Mouse (Mus musculus): ENCODE measurements at regions not wholly inside any gene's neighbourhood (a gene's known extent, or its start where the extent isn't known, plus 50 kb on each side); places are given as distances from the start of the nearest gene placed in this dataset.

GRCm38 (mm10) chr4:91116807-91117609, 283.6 kb downstream of the Elavl2 start:
- H3K27ac ChIP-seq (ENCODE audit: low read depth, low read length) = no peak overlapping the region
- no peaks in the 10 kb centered on the region for H3K4me1 ChIP-seq (replicated peaks; ENCODE audit: control insufficient read depth, insufficient read depth, low read length)
- H3K36me3 ChIP-seq (ENCODE audit: control insufficient read depth, insufficient read depth, low read length) = no peaks in the 10 kb centered on the region
- no peak for ATAC-seq (ENCODE audit: low FRiP score)
- WGBS = 80% methylated on average over 5 of the region's 5 CpGs
- H3K9ac ChIP-seq (ENCODE audit: low read depth, low read length) = no peak overlapping the region
- no peaks in the 10 kb centered on the region for H3K27me3 ChIP-seq (ENCODE audit: control insufficient read depth, insufficient read depth, low read length)
- no peaks in the 10 kb centered on the region for H3K9me3 ChIP-seq (ENCODE audit: control insufficient read depth, low read length)
- no peak overlapping the region for H3K4me3 ChIP-seq (ENCODE audit: low read depth, low read length)
- no peak for DNase-seq (ENCODE audit: low spot score)
- H3K4me2 ChIP-seq (replicated peaks; ENCODE audit: low read depth, low read length) = no peak overlapping the region

GRCm38 (mm10) chr4:91111684-91112681, 288.6 kb downstream of the Elavl2 start:
- no peak overlapping the region for H3K9ac ChIP-seq (ENCODE audit: low read depth, low read length)
- no peaks in the 10 kb centered on the region for H3K4me1 ChIP-seq (replicated peaks; ENCODE audit: control insufficient read depth, insufficient read depth, low read length)
- H3K36me3 ChIP-seq (ENCODE audit: control insufficient read depth, insufficient read depth, low read length) = no peaks in the 10 kb centered on the region
- H3K4me2 ChIP-seq (replicated peaks; ENCODE audit: low read depth, low read length) = no peak overlapping the region
- no peak overlapping the region for H3K4me3 ChIP-seq (ENCODE audit: low read depth, low read length)
- H3K27me3 ChIP-seq (ENCODE audit: control insufficient read depth, insufficient read depth, low read length) = no peaks in the 10 kb centered on the region
- ATAC-seq (ENCODE audit: low FRiP score) (no peak), DNase-seq (ENCODE audit: low spot score) (no peak)
- H3K9me3 ChIP-seq (ENCODE audit: control insufficient read depth, low read length) = no peaks in the 10 kb centered on the region
- no peak overlapping the region for H3K27ac ChIP-seq (ENCODE audit: low read depth, low read length)
- WGBS = 87% methylated on average over 11 of the region's 11 CpGs

- Histone ChIP-seq H3K36me3 (ENCODE audit: control insufficient read depth, insufficient read depth, low read length) (no peaks in the 10 kb centered on the region), H3K9ac (ENCODE audit: low read depth, low read length) (no peak overlapping the region), H3K4me1 (replicated peaks; ENCODE audit: control insufficient read depth, insufficient read depth, low read length) (0 out of 2 replicates have a peak, but pooled peaks cover 2% of the 10 kb centered on the region), H3K9me3 (ENCODE audit: control insufficient read depth, low read length) (no peaks in the 10 kb centered on the region), H3K27ac (ENCODE audit: low read depth, low read length) (no peak overlapping the region), H3K27me3 (ENCODE audit: control insufficient read depth, insufficient read depth, low read length) (no peaks in the 10 kb centered on the region), H3K4me3 (ENCODE audit: low read depth, low read length) (no peak overlapping the region), H3K4me2 (replicated peaks; ENCODE audit: low read depth, low read length) (no peak overlapping the region)
- ATAC-seq (ENCODE audit: low FRiP score) (no peak), DNase-seq (ENCODE audit: low spot score) (no peak)
These were observed 304.5 kb downstream of the Elavl2 start for GRCm38 (mm10) chr4:91096086-91096485.

- no peak overlapping the region for H3K9ac ChIP-seq (ENCODE audit: low read depth, low read length)
- ATAC-seq (ENCODE audit: low FRiP score) (no peak), DNase-seq (ENCODE audit: low spot score) (no peak)
- H3K27me3 ChIP-seq (ENCODE audit: control insufficient read depth, insufficient read depth, low read length) = no peaks in the 10 kb centered on the region
- no peak overlapping the region for H3K4me2 ChIP-seq (replicated peaks; ENCODE audit: low read depth, low read length)
- no peaks in the 10 kb centered on the region for H3K9me3 ChIP-seq (ENCODE audit: control insufficient read depth, low read length)
- no peaks in the 10 kb centered on the region for H3K36me3 ChIP-seq (ENCODE audit: control insufficient read depth, insufficient read depth, low read length)
- H3K4me3 ChIP-seq (ENCODE audit: low read depth, low read length) = no peak overlapping the region
- no peak overlapping the region for H3K27ac ChIP-seq (ENCODE audit: low read depth, low read length)
- whole genome bisulfite sequencing = 88% methylated on average over 7 of the region's 7 CpGs
- 0 out of 2 replicates have a peak, but pooled peaks cover 2% of the 10 kb centered on the region for H3K4me1 ChIP-seq (replicated peaks; ENCODE audit: control insufficient read depth, insufficient read depth, low read length)
These were observed 306.2 kb downstream of the Elavl2 start for GRCm38 (mm10) chr4:91094382-91094781.

- H3K4me2 ChIP-seq (replicated peaks; ENCODE audit: low read depth, low read length) = no peak overlapping the region
- ATAC-seq (ENCODE audit: low FRiP score) (no peak), DNase-seq (ENCODE audit: low spot score) (no peak)
- H3K27ac ChIP-seq (ENCODE audit: low read depth, low read length) = no peak overlapping the region
- 0 out of 2 replicates have a peak, but pooled peaks cover 2% of the 10 kb centered on the region for H3K4me1 ChIP-seq (replicated peaks; ENCODE audit: control insufficient read depth, insufficient read depth, low read length)
- no peaks in the 10 kb centered on the region for H3K36me3 ChIP-seq (ENCODE audit: control insufficient read depth, insufficient read depth, low read length)
- no peaks in the 10 kb centered on the region for H3K27me3 ChIP-seq (ENCODE audit: control insufficient read depth, insufficient read depth, low read length)
- H3K4me3 ChIP-seq (ENCODE audit: low read depth, low read length) = no peak overlapping the region
- H3K9me3 ChIP-seq (ENCODE audit: control insufficient read depth, low read length) = no peaks in the 10 kb centered on the region
- no peak overlapping the region for H3K9ac ChIP-seq (ENCODE audit: low read depth, low read length)
- 84% methylated on average over 4 of the region's 4 CpGs for WGBS
These were observed 306.7 kb downstream of the Elavl2 start for GRCm38 (mm10) chr4:91093885-91094284.

- DNase-seq (ENCODE audit: low spot score) = peak; percentile 12
- whole genome bisulfite sequencing = 62% methylated on average over 8 of the region's 8 CpGs
- ATAC-seq (ENCODE audit: low FRiP score) = peak; percentile 63
- H3K27me3 ChIP-seq (ENCODE audit: control insufficient read depth, insufficient read depth, low read length) = no peaks in the 10 kb centered on the region
- no peak overlapping the region for H3K9ac ChIP-seq (ENCODE audit: low read depth, low read length)
- no peak overlapping the region for H3K27ac ChIP-seq (ENCODE audit: low read depth, low read length)
- no peak overlapping the region for H3K4me3 ChIP-seq (ENCODE audit: low read depth, low read length)
- no peaks in the 10 kb centered on the region for H3K9me3 ChIP-seq (ENCODE audit: control insufficient read depth, low read length)
- H3K36me3 ChIP-seq (ENCODE audit: control insufficient read depth, insufficient read depth, low read length) = no peaks in the 10 kb centered on the region
- H3K4me2 ChIP-seq (replicated peaks; ENCODE audit: low read depth, low read length) = no peak overlapping the region
- 0 out of 2 replicates have a peak, but pooled peaks cover 2% of the 10 kb centered on the region for H3K4me1 ChIP-seq (replicated peaks; ENCODE audit: control insufficient read depth, insufficient read depth, low read length)
These were observed 308.3 kb downstream of the Elavl2 start for GRCm38 (mm10) chr4:91092323-91092722.

- no peaks in the 10 kb centered on the region for H3K36me3 ChIP-seq (ENCODE audit: control insufficient read depth, insufficient read depth, low read length)
- no peak overlapping the region for H3K4me2 ChIP-seq (replicated peaks; ENCODE audit: low read depth, low read length)
- WGBS = 89% methylated on average over 3 of the region's 3 CpGs
- no peak for ATAC-seq (ENCODE audit: low FRiP score)
- no peak overlapping the region for H3K27ac ChIP-seq (ENCODE audit: low read depth, low read length)
- H3K4me3 ChIP-seq (ENCODE audit: low read depth, low read length) = no peak overlapping the region
- H3K9ac ChIP-seq (ENCODE audit: low read depth, low read length) = no peak overlapping the region
- H3K4me1 ChIP-seq (replicated peaks; ENCODE audit: control insufficient read depth, insufficient read depth, low read length) = 0 out of 2 replicates have a peak, but pooled peaks cover 2% of the 10 kb centered on the region
- H3K27me3 ChIP-seq (ENCODE audit: control insufficient read depth, insufficient read depth, low read length) = no peaks in the 10 kb centered on the region
- no peak for DNase-seq (ENCODE audit: low spot score)
- no peaks in the 10 kb centered on the region for H3K9me3 ChIP-seq (ENCODE audit: control insufficient read depth, low read length)
These were observed 308.7 kb downstream of the Elavl2 start for GRCm38 (mm10) chr4:91091910-91092309.

- H3K27ac ChIP-seq (ENCODE audit: low read depth, low read length) = no peak overlapping the region
- 58% methylated on average over 3 of the region's 3 CpGs for WGBS
- no peak overlapping the region for H3K9ac ChIP-seq (ENCODE audit: low read depth, low read length)
- H3K4me2 ChIP-seq (replicated peaks; ENCODE audit: low read depth, low read length) = no peak overlapping the region
- H3K4me1 ChIP-seq (replicated peaks; ENCODE audit: control insufficient read depth, insufficient read depth, low read length) = 0 out of 2 replicates have a peak, but pooled peaks cover 3% of the 10 kb centered on the region
- no peaks in the 10 kb centered on the region for H3K9me3 ChIP-seq (ENCODE audit: control insufficient read depth, low read length)
- no peaks in the 10 kb centered on the region for H3K27me3 ChIP-seq (ENCODE audit: control insufficient read depth, insufficient read depth, low read length)
- no peak for ATAC-seq (ENCODE audit: low FRiP score)
- peak; percentile 24 for DNase-seq (ENCODE audit: low spot score)
- no peaks in the 10 kb centered on the region for H3K36me3 ChIP-seq (ENCODE audit: control insufficient read depth, insufficient read depth, low read length)
- H3K4me3 ChIP-seq (ENCODE audit: low read depth, low read length) = no peak overlapping the region
These were observed 316.6 kb downstream of the Elavl2 start for GRCm38 (mm10) chr4:91083950-91084349.
